Mouse (Mus musculus) bone marrow, adult 2 months (tissue): Measurements from ENCODE around the gene Gm21964.

ENCODE experiments used
- CTCF ChIP-seq: fragments of 200-500 bp; IDR thresholded peaks from 2 replicates; pipeline ENCODE4 v1.5.1; 2011; ENCODE audit warnings: low read length, control low read depth; ENCODE audit not compliant: control insufficient read depth, insufficient read depth
- POLR2A ChIP-seq: fragments of 200-500 bp; IDR thresholded peaks from 2 replicates; pipeline ENCODE4 v1.6.1; 2011; ENCODE audit warnings: low read depth, mild to moderate bottlenecking, control low read depth, low read length, borderline replicate concordance; ENCODE audit not compliant: control insufficient read depth

GRCm38 (mm10) chr8:110051208-110051607, 49.8 kb upstream of the Gm21964 start:
- no peak for TF ChIP-seq CTCF
- no peak for TF ChIP-seq POLR2A
